Mouse (Mus musculus): ENCODE measurements around the gene Crlf3.

GRCm38 (mm10) chr11:80098444-80099056, 17.8 kb upstream of the Crlf3 start:
- TF ChIP-seq POLR2A (IDR thresholded peaks at IDR 0.05; ENCODE audit: borderline replicate concordance, control insufficient read depth, low read depth, low read length) (no peak), CTCF (IDR thresholded peaks at IDR 0.05; ENCODE audit: control insufficient read depth, insufficient read depth, low read length) (no peak)

Measured in bone marrow, adult 2 months (tissue).